26 mouse cellular contexts compared by ENCODE assay signal in genomic region chrX:75699949-75700348, GRCm38 (mm10).
DNase-seq lines count a peak whose midpoint lies in the region; ATAC-seq lines count a peak whose summit lies in the region.
"Had no signal": no experiment of that assay in that cellular context is flagged by ENCODE, and none has a peak within 500 bp of the region (broad histone marks: within the 10 kb centered on the region; RNA-seq: fewer than 3 reads in every experiment).

No protein-coding gene starts in this region.

- H3K27ac ChIP-seq in embryonic facial prominence, embryonic 13.5 days: no peak overlapping the region
- H3K27ac ChIP-seq in embryonic facial prominence, embryonic 10.5 days (replicated peaks): no peak overlapping the region
- H3K27ac ChIP-seq in hindbrain, embryonic 13.5 days: no peak overlapping the region
- no peak overlapping the region for H3K27ac ChIP-seq in hindbrain, embryonic 12.5 days
- no peak overlapping the region for H3K27ac ChIP-seq in midbrain, embryonic 12.5 days (replicated peaks)
- H3K27ac ChIP-seq in midbrain, embryonic 11.5 days (ENCODE audit: low read depth, low read length): no peak overlapping the region
- no peak overlapping the region for H3K27ac ChIP-seq in embryonic facial prominence, embryonic 15.5 days (replicated peaks)
- H3K27ac ChIP-seq: forebrain, embryonic 10.5 days; forebrain, embryonic 12.5 days had no signal

- H3K4me1 ChIP-seq in embryonic facial prominence, embryonic 13.5 days: no peaks in the 10 kb centered on the region
- H3K4me1 ChIP-seq in embryonic facial prominence, embryonic 10.5 days: no peaks in the 10 kb centered on the region
- H3K4me1 ChIP-seq in hindbrain, embryonic 13.5 days (replicated peaks): no peaks in the 10 kb centered on the region
- H3K4me1 ChIP-seq in hindbrain, embryonic 12.5 days: no peaks in the 10 kb centered on the region
- H3K4me1 ChIP-seq in midbrain, embryonic 12.5 days: no peaks in the 10 kb centered on the region
- H3K4me1 ChIP-seq in midbrain, embryonic 11.5 days (ENCODE audit: control insufficient read depth, insufficient read depth, low read length): no peaks in the 10 kb centered on the region
- no peaks in the 10 kb centered on the region for H3K4me1 ChIP-seq in embryonic facial prominence, embryonic 15.5 days
- H3K4me1 ChIP-seq: forebrain, embryonic 10.5 days; forebrain, embryonic 12.5 days had no signal

- no peaks in the 10 kb centered on the region for H3K36me3 ChIP-seq in embryonic facial prominence, embryonic 13.5 days
- no peaks in the 10 kb centered on the region for H3K36me3 ChIP-seq in embryonic facial prominence, embryonic 10.5 days (replicated peaks)
- H3K36me3 ChIP-seq in hindbrain, embryonic 13.5 days: no peaks in the 10 kb centered on the region
- no peaks in the 10 kb centered on the region for H3K36me3 ChIP-seq in hindbrain, embryonic 12.5 days
- no peaks in the 10 kb centered on the region for H3K36me3 ChIP-seq in midbrain, embryonic 12.5 days
- no peaks in the 10 kb centered on the region for H3K36me3 ChIP-seq in midbrain, embryonic 11.5 days (ENCODE audit: control insufficient read depth, insufficient read depth, low read length)
- no peaks in the 10 kb centered on the region for H3K36me3 ChIP-seq in embryonic facial prominence, embryonic 15.5 days
- H3K36me3 ChIP-seq: forebrain, embryonic 10.5 days; forebrain, embryonic 12.5 days; G1E had no signal

- H3K27me3 ChIP-seq in embryonic facial prominence, embryonic 13.5 days: no peaks in the 10 kb centered on the region
- no peaks in the 10 kb centered on the region for H3K27me3 ChIP-seq in embryonic facial prominence, embryonic 10.5 days (replicated peaks; ENCODE audit: low read depth, poor library complexity, severe bottlenecking)
- no peaks in the 10 kb centered on the region for H3K27me3 ChIP-seq in hindbrain, embryonic 13.5 days
- H3K27me3 ChIP-seq in hindbrain, embryonic 12.5 days: no peaks in the 10 kb centered on the region
- no peaks in the 10 kb centered on the region for H3K27me3 ChIP-seq in midbrain, embryonic 12.5 days
- no peaks in the 10 kb centered on the region for H3K27me3 ChIP-seq in midbrain, embryonic 11.5 days (ENCODE audit: control insufficient read depth, insufficient read depth, low read length)
- H3K27me3 ChIP-seq in embryonic facial prominence, embryonic 15.5 days: no peaks in the 10 kb centered on the region
- H3K27me3 ChIP-seq: CH12.LX; forebrain, embryonic 12.5 days had no signal

- H3K9me3 ChIP-seq in embryonic facial prominence, embryonic 13.5 days: no peaks in the 10 kb centered on the region
- H3K9me3 ChIP-seq in embryonic facial prominence, embryonic 10.5 days: peaks cover 3% of the 10 kb centered on the region; the same call in 1 of the 2 replicates
- no peaks in the 10 kb centered on the region for H3K9me3 ChIP-seq in hindbrain, embryonic 13.5 days
- no peaks in the 10 kb centered on the region for H3K9me3 ChIP-seq in hindbrain, embryonic 12.5 days (replicated peaks)
- H3K9me3 ChIP-seq in midbrain, embryonic 12.5 days: 0 out of 2 replicates have a peak, but pooled peaks cover 3% of the 10 kb centered on the region
- no peaks in the 10 kb centered on the region; the same call in 1 of the 2 replicates for H3K9me3 ChIP-seq in midbrain, embryonic 11.5 days (ENCODE audit: control insufficient read depth, low read length)
- no peaks in the 10 kb centered on the region for H3K9me3 ChIP-seq in embryonic facial prominence, embryonic 15.5 days (replicated peaks)
- H3K9me3 ChIP-seq: forebrain, embryonic 10.5 days; forebrain, embryonic 12.5 days; G1E had no signal

- H3K4me3 ChIP-seq in embryonic facial prominence, embryonic 13.5 days: no peak overlapping the region
- no peak overlapping the region for H3K4me3 ChIP-seq in embryonic facial prominence, embryonic 10.5 days
- H3K4me3 ChIP-seq in hindbrain, embryonic 13.5 days: no peak overlapping the region
- no peak overlapping the region for H3K4me3 ChIP-seq in hindbrain, embryonic 12.5 days
- no peak overlapping the region for H3K4me3 ChIP-seq in midbrain, embryonic 12.5 days
- no peak overlapping the region for H3K4me3 ChIP-seq in midbrain, embryonic 11.5 days (ENCODE audit: low read depth, low read length)
- no peak overlapping the region for H3K4me3 ChIP-seq in embryonic facial prominence, embryonic 15.5 days (replicated peaks)
- H3K4me3 ChIP-seq: erythroblast, embryonic 14.5 days; forebrain, embryonic 10.5 days; forebrain, embryonic 12.5 days had no signal

- no peak overlapping the region for H3K4me2 ChIP-seq in embryonic facial prominence, embryonic 13.5 days
- H3K4me2 ChIP-seq in hindbrain, embryonic 13.5 days: no peak overlapping the region
- H3K4me2 ChIP-seq in hindbrain, embryonic 12.5 days (replicated peaks): no peak overlapping the region
- no peak overlapping the region for H3K4me2 ChIP-seq in midbrain, embryonic 12.5 days (replicated peaks)
- no peak overlapping the region for H3K4me2 ChIP-seq in midbrain, embryonic 11.5 days
- no peak overlapping the region for H3K4me2 ChIP-seq in embryonic facial prominence, embryonic 15.5 days (replicated peaks)
- H3K4me2 ChIP-seq: forebrain, embryonic 12.5 days had no signal

- 0 out of 2 replicates have a peak, but pooled peaks have one; percentile 67 for ATAC-seq in embryonic facial prominence, embryonic 13.5 days (ENCODE audit: insufficient number of reproducible peaks, insufficient read depth, low FRiP score, low TSS enrichment, low read depth)
- ATAC-seq in hindbrain, embryonic 13.5 days (ENCODE audit: low FRiP score): 0 out of 2 replicates have a peak, but pooled peaks have one; percentile 32
- ATAC-seq in hindbrain, embryonic 12.5 days (ENCODE audit: low FRiP score): no peak
- ATAC-seq in midbrain, embryonic 12.5 days (ENCODE audit: low FRiP score, low read depth): 0 out of 2 replicates have a peak, but pooled peaks have one; percentile 44
- no peak for ATAC-seq in midbrain, embryonic 11.5 days (ENCODE audit: low FRiP score)
- peak; percentile 54; the same call in 1 of the 2 replicates for ATAC-seq in embryonic facial prominence, embryonic 15.5 days (ENCODE audit: insufficient number of reproducible peaks, low FRiP score, low TSS enrichment, low read depth)
- ATAC-seq: activated CD4-positive, CD25-positive, alpha-beta regulatory T cell, adult 4 months; CD4-positive, CD25-positive, alpha-beta regulatory T cell, adult 4 months; forebrain, embryonic 14.5 days; forebrain, embryonic 16.5 days; Patski had no signal

- no peak for DNase-seq in embryonic facial prominence, embryonic 10.5 days (ENCODE audit: low spot score)
- DNase-seq in midbrain, embryonic 11.5 days (ENCODE audit: low spot score, missing footprints): no peak
- DNase-seq: adrenal gland, adult 8-10 months; adrenal gland, postnatal 14 days; adrenal gland, postnatal 36 days; B cell, adult 2 months; cerebellum, adult 11-12 months; cerebellum, adult 2 months; cerebellum, adult 9-10 months; cerebellum, postnatal 10 days; cerebellum, postnatal 25 days had no signal

- WGBS in embryonic facial prominence, embryonic 13.5 days: 18% methylated on average over 1 of the region's 1 CpGs
- 28% methylated on average over 1 of the region's 1 CpGs for WGBS in embryonic facial prominence, embryonic 10.5 days
- WGBS in hindbrain, embryonic 13.5 days: 21% methylated on average over 1 of the region's 1 CpGs
- WGBS in hindbrain, embryonic 12.5 days: 19% methylated on average over 1 of the region's 1 CpGs
- 17% methylated on average over 1 of the region's 1 CpGs for WGBS in midbrain, embryonic 12.5 days
- 29% methylated on average over 1 of the region's 1 CpGs for WGBS in midbrain, embryonic 11.5 days
- WGBS in embryonic facial prominence, embryonic 15.5 days: 26% methylated on average over 1 of the region's 1 CpGs

- no peak overlapping the region for H3K9ac ChIP-seq in embryonic facial prominence, embryonic 13.5 days
- H3K9ac ChIP-seq in hindbrain, embryonic 13.5 days: no peak overlapping the region
- no peak overlapping the region for H3K9ac ChIP-seq in hindbrain, embryonic 12.5 days
- H3K9ac ChIP-seq in midbrain, embryonic 12.5 days (replicated peaks): no peak overlapping the region
- H3K9ac ChIP-seq in midbrain, embryonic 11.5 days (ENCODE audit: low read length): no peak overlapping the region
- no peak overlapping the region for H3K9ac ChIP-seq in embryonic facial prominence, embryonic 15.5 days
- H3K9ac ChIP-seq: forebrain, embryonic 12.5 days had no signal

Comparison
In these comparisons a context has a peak if more than half of its experiments do, and no peak if none do; other contexts are left out.
1. ATAC-seq: peak in embryonic facial prominence, embryonic 13.5 days (single experiment), hindbrain, embryonic 13.5 days (single experiment), midbrain, embryonic 12.5 days (single experiment) and embryonic facial prominence, embryonic 15.5 days (single experiment); none in hindbrain, embryonic 12.5 days (single experiment) and midbrain, embryonic 11.5 days (single experiment).